Mouse (Mus musculus) G1E (cell line): ENCODE results near the gene Trpv1.

Source experiments
- CTCF ChIP-seq: IDR thresholded peaks from 2 replicates; pipeline ENCODE4 v1.5.1; 2012; ENCODE audit warnings: low read depth, low read length, inconsistent platforms, mixed read lengths
- GATA1 ChIP-seq: IDR thresholded peaks from 2 replicates; pipeline ENCODE4 v1.6.1; 2012; ENCODE audit warnings: borderline replicate concordance, low read length, inconsistent platforms, mixed read lengths
- TAL1 ChIP-seq: conservative IDR thresholded peaks from 2 replicates; pipeline ENCODE4 v1.6.1; 2012; ENCODE audit warnings: low read depth, low read length, inconsistent platforms, mixed read lengths

DNA sequence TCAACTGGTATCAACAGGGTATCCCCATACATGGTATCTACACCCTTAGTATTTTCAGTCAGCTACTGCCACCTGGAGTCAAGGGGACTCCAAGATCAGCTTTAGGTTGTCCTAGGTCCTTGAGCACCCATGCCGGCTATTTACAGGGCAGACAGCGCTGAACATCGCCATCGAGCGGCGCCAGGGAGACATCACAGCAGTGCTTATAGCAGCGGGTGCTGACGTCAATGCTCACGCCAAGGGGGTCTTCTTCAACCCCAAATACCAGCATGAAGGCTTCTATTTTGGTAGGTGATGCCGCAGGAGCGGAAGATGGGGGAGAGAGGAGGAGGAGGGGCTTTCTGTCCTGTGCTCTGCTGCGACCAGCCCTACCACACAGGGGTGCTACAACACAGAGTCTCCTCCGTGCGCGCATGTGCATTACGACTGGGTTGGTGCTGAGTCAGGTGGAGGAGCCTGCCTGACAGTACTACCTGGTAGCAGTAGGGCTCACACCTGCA is 47.5 kb downstream of the Trpv1 start:
- TF ChIP-seq CTCF: no peak
- no peak for TF ChIP-seq GATA1
- no peak for TF ChIP-seq TAL1
